In the genomic region with DNA sequence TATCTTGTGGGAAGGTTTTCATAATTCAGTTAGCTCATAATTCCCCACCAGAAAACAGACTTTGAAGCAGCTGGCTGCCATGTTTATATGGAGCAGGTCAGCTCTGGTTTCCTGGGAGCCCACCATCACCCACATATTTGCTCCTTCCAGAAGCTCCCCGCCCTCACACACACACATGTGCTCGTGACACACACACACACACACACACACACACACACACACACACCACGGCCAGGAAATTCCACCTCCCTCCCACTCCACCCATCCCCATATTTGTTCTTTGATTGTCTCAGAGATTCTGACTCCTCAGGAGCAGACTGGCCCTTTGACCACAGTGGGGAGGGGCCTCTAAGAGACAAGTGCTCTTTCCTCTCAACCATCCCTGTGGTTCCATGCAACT, we compare ENCODE assay signal across 26 mouse cellular contexts. TPM values are rescaled to one million over a fixed set of nuclear protein-coding genes. Genes with fewer than 3 reads are reported as not detected.
"Had no signal": no experiment of that assay in that cellular context is flagged by ENCODE, and none has a peak within 500 bp of the region (broad histone marks: within the 10 kb centered on the region; RNA-seq: fewer than 3 reads in every experiment).

No protein-coding gene starts in this region.

- H3K4me3 ChIP-seq: embryonic facial prominence, embryonic 10.5 days; embryonic facial prominence, embryonic 12.5 days; embryonic facial prominence, embryonic 13.5 days; embryonic facial prominence, embryonic 15.5 days; erythroblast, embryonic 14.5 days; forebrain, embryonic 10.5 days; forebrain, embryonic 12.5 days; forebrain, embryonic 13.5 days; forebrain, embryonic 15.5 days; gastrocnemius, adult 2 months; heart, adult 2 months had no signal

- DNase-seq: cerebellum, adult 8-10 months; cerebellum, adult 9-10 months; cerebellum, adult 9-11 months; cerebellum, postnatal 10 days; cerebellum, postnatal 14 days; cerebellum, postnatal 25 days; cerebellum, postnatal 36 days; embryo, embryonic 11 days; forebrain, postnatal 0 days; gastrocnemius, adult 2 months; gastrocnemius, postnatal 10 days; gastrocnemius, postnatal 14 days; gastrocnemius, postnatal 25 days; gastrocnemius, postnatal 36 days; heart, adult 11 months; heart, adult 18-20 months; heart, adult 2 months had no signal

- H3K27me3 ChIP-seq: embryonic facial prominence, embryonic 12.5 days; embryonic facial prominence, embryonic 13.5 days; embryonic facial prominence, embryonic 15.5 days; forebrain, embryonic 12.5 days; forebrain, embryonic 13.5 days; forebrain, embryonic 15.5 days had no signal

- H3K4me2 ChIP-seq: embryonic facial prominence, embryonic 12.5 days; embryonic facial prominence, embryonic 13.5 days; embryonic facial prominence, embryonic 15.5 days; forebrain, embryonic 12.5 days; forebrain, embryonic 13.5 days; forebrain, embryonic 15.5 days had no signal

- H3K36me3 ChIP-seq: embryonic facial prominence, embryonic 10.5 days; embryonic facial prominence, embryonic 12.5 days; embryonic facial prominence, embryonic 13.5 days; embryonic facial prominence, embryonic 15.5 days; forebrain, embryonic 10.5 days; forebrain, embryonic 12.5 days; forebrain, embryonic 15.5 days had no signal

RNA-seq across cellular contexts. Expression of gene Cgnl1, which starts 50.6 kb away (rescaled TPM):
- polyA plus RNA-seq: erythroblast, embryonic 14.5 days had no signal
